Mouse (Mus musculus) embryonic facial prominence, embryonic 12.5 days (tissue): ENCODE data around the gene Prkce. TPM values are rescaled to one million over a fixed set of nuclear protein-coding genes. Genes with fewer than 3 reads are reported as not detected.

Experiments
- ATAC-seq: fragments of 200-750 bp; cut with Nextera tagmentation; 2 replicates; pipeline ENCODE4 v1.8.0; 2017; ENCODE audit not compliant: insufficient number of reproducible peaks, insufficient read depth, low FRiP score, low TSS enrichment
- H3K27ac ChIP-seq: fragments of 300-500 bp; sonication (generic); 2 replicates; pipeline ENCODE4 v1.5.1; 2016; ENCODE audit warnings: mild to moderate bottlenecking
- H3K27me3 ChIP-seq: fragments of 300-500 bp; sonication (generic); 2 replicates; pipeline ENCODE4 v1.6.1; 2016; ENCODE audit warnings: mild to moderate bottlenecking, moderate library complexity
- H3K36me3 ChIP-seq: fragments of 300-500 bp; sonication (generic); 2 replicates; pipeline ENCODE4 v1.6.1; 2016; ENCODE audit warnings: mild to moderate bottlenecking
- H3K4me1 ChIP-seq: fragments of 300-500 bp; sonication (generic); 2 replicates; pipeline ENCODE4 v1.6.1; 2016
- H3K4me2 ChIP-seq: fragments of 300-500 bp; sonication (generic); replicated peaks from 2 replicates; pipeline ENCODE4 v1.6.1; 2016; ENCODE audit warnings: mild to moderate bottlenecking, moderate library complexity
- H3K4me3 ChIP-seq: fragments of 300-500 bp; sonication (generic); 2 replicates; pipeline ENCODE4 v1.5.1; 2016; ENCODE audit warnings: mild to moderate bottlenecking
- H3K9ac ChIP-seq: fragments of 300-500 bp; sonication (generic); 2 replicates; pipeline ENCODE4 v1.6.1; 2016; ENCODE audit warnings: mild to moderate bottlenecking, moderate library complexity
- H3K9me3 ChIP-seq: fragments of 300-500 bp; sonication (generic); 2 replicates; pipeline ENCODE4 v1.6.1; 2016; ENCODE audit warnings: mild to moderate bottlenecking, moderate library complexity
- WGBS: fragments of 180-500 bp; shearing (Covaris S2); methylation state at CpG from one replicate; pipeline ENCODE4 v1.1.7; 2016; 5-methylcytosine and 5-hydroxymethylcytosine counted together
- polyA plus RNA-seq: library from polyadenylated mRNA; unstranded; fragments of >200 nt; fragmentation: Nextera tagmentation; extraction: Ambion mirVana; gene quantifications from 2 replicates; pipeline ENCODE4 v1.2.1, GENCODE M21; 2016

Gene Prkce
- polyA plus RNA-seq, 1 experiment from 2014 or later = 9.8 TPM

DNA sequence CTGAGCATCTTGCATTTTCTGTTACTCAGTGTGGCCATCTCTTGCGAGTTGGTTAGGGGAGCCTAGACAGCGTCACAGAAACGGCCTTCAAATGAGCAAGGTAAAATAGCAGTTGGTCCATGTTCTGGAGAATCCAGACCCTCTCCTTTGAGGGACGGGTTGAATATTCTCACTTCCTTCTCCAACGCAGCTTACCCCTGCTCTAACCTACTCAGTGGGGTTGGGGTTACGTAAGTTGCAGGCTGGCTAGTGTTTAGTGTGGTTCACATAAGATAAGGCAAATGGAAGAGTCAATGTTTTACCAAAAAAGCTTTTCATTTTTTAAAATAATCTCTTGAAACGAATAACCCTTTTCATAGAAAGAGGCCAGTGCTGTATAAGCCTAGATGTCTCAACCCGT is 241.9 kb downstream of the Prkce start:
- Histone ChIP-seq H3K9ac (no peak overlapping the region), H3K4me3 (no peak overlapping the region), H3K36me3 (no peaks in the 10 kb centered on the region), H3K4me2 (no peak overlapping the region), H3K9me3 (no peaks in the 10 kb centered on the region), H3K27me3 (no peaks in the 10 kb centered on the region), H3K4me1 (peaks cover 10% of the 10 kb centered on the region; the same call in 1 of the 2 replicates), H3K27ac (no peak overlapping the region)
- no peak for ATAC-seq
- 90% methylated on average over 8 of the region's 8 CpGs for WGBS

DNA sequence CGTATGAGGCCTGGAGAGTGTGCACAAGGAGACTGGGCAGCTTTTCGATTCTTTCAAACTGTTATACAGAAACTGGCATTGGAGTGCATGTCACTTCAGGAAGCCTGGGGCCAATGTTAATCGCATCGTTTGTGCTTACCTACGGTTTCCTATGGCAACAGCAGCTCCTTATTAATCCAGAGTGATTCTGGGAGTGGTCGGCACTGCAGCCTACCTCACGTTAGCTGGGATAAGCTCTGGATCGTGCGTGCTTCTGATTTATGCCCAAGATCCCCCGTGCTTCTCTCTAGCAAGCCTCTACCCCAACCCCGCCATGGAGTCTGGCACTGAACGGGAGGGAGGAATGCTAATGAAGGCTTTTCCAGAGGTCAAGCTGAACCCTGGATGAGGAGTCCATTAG is 242.9 kb downstream of the Prkce start:
- 66% methylated on average over 12 of the region's 12 CpGs for WGBS
- ATAC-seq = no peak
- H3K36me3 ChIP-seq = no peaks in the 10 kb centered on the region
- no peak overlapping the region for H3K27ac ChIP-seq
- peaks cover 8% of the 10 kb centered on the region; the same call in 1 of the 2 replicates for H3K4me1 ChIP-seq
- no peak overlapping the region for H3K4me3 ChIP-seq
- H3K9ac ChIP-seq = no peak overlapping the region
- H3K9me3 ChIP-seq = no peaks in the 10 kb centered on the region
- H3K4me2 ChIP-seq = no peak overlapping the region
- no peaks in the 10 kb centered on the region for H3K27me3 ChIP-seq

DNA sequence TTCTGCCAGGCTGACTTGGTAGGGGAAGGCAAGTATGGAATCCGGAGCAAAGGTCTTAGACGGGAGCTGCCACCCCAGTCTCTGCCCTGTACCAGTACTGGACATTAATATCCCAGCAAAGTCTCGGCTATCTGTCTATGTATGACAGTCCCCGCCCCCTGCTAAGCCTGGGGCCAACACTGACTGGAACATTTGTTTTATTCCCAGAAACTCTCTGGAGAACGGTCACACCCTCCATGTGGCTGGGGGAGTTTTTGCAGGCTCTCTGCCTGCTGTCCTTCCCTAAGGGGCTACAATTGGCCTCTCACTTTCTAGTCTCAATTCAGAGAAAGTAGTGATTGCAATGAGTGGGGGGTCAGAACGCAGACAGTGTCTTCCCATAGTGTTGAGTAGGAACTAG is 244.6 kb downstream of the Prkce start:
- H3K4me1 ChIP-seq = peaks cover 7% of the 10 kb centered on the region; the same call in 1 of the 2 replicates
- 62% methylated on average over 6 of the region's 6 CpGs for WGBS
- no peaks in the 10 kb centered on the region for H3K36me3 ChIP-seq
- H3K9me3 ChIP-seq = no peaks in the 10 kb centered on the region
- no peak overlapping the region for H3K9ac ChIP-seq
- no peak overlapping the region for H3K27ac ChIP-seq
- H3K4me2 ChIP-seq = no peak overlapping the region
- ATAC-seq = no peak
- H3K4me3 ChIP-seq = no peak overlapping the region
- no peaks in the 10 kb centered on the region for H3K27me3 ChIP-seq

DNA sequence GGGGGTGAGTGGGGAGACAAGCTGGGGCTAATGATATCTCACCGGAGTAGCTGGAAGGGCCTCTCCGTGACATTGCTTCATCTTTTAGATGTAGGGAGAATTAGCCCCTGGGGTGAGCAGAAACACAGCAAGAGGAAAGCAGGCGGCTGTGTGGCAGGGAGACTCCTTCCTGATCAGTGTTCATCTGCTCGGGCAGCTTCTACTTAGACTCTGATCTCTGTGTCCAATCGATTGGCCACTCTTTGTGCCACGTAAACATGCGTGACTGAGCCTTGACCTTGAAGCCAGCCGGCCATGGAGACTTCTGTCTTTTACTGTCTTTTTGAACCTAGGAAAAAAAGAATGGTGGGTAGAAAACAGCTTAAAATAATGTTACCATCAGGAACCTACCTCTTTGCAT is 247.0 kb downstream of the Prkce start:
- Histone ChIP-seq H3K27ac (no peak overlapping the region), H3K27me3 (no peaks in the 10 kb centered on the region), H3K4me3 (no peak overlapping the region), H3K9me3 (no peaks in the 10 kb centered on the region), H3K4me1 (peaks cover 7% of the 10 kb centered on the region; the same call in 1 of the 2 replicates), H3K4me2 (no peak overlapping the region), H3K36me3 (no peaks in the 10 kb centered on the region), H3K9ac (no peak overlapping the region)
- ATAC-seq = no peak
- WGBS = 64% methylated on average over 8 of the region's 8 CpGs

DNA sequence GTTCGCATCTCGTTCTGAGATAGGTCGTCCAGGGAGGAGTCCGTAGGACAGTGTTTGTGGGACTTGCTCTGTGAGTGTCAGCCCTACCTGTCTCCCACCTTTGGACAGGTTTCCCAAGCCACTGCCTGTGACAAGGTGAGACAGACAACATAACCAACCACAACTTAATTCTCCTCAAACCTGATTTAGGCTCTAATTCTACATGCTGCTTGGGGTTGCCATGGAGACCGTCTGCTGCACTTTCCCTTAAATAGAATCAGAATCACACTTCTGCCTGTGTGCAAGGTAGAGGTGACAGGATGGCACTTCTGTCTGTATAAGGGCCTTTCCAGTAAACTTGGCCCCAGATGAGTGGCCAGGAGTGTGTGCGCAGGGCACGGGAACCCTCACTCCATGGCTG is 248.4 kb downstream of the Prkce start:
- H3K9me3 ChIP-seq = no peaks in the 10 kb centered on the region
- H3K36me3 ChIP-seq = no peaks in the 10 kb centered on the region
- WGBS = 94% methylated on average over 7 of the region's 7 CpGs
- no peak overlapping the region for H3K4me2 ChIP-seq
- no peaks in the 10 kb centered on the region for H3K27me3 ChIP-seq
- no peak overlapping the region for H3K4me3 ChIP-seq
- no peak for ATAC-seq
- H3K27ac ChIP-seq = no peak overlapping the region
- no peak overlapping the region for H3K9ac ChIP-seq
- peaks cover 7% of the 10 kb centered on the region; the same call in 1 of the 2 replicates for H3K4me1 ChIP-seq

DNA sequence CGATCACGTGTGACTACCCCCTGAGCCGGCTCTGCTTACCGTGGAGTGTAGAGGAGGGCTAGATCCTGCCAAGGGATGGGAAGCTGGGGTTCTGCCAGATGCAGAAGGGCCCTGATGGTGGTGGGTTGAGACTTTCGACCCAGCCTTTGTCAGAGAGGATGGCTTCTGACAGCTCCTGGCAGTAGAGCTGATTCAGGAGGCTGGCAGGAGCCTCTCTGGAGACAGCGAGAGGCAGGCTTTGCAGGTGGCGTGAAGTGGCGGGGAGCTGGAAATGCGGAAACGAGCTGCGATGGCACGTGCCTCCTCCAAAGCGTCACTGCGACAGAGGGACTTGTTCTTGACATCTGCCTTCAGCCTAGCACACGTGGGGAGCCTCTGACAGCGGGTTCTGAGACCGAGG is 250.7 kb downstream of the Prkce start:
- no peak overlapping the region for H3K27ac ChIP-seq
- no peaks in the 10 kb centered on the region for H3K9me3 ChIP-seq
- H3K27me3 ChIP-seq = no peaks in the 10 kb centered on the region
- no peaks in the 10 kb centered on the region; the same call in 1 of the 2 replicates for H3K36me3 ChIP-seq
- no peak overlapping the region for H3K9ac ChIP-seq
- ATAC-seq = no peak
- H3K4me2 ChIP-seq = no peak overlapping the region
- WGBS = 89% methylated on average over 17 of the region's 17 CpGs
- H3K4me1 ChIP-seq = peaks cover 7% of the 10 kb centered on the region; the same call in 1 of the 2 replicates
- no peak overlapping the region for H3K4me3 ChIP-seq

DNA sequence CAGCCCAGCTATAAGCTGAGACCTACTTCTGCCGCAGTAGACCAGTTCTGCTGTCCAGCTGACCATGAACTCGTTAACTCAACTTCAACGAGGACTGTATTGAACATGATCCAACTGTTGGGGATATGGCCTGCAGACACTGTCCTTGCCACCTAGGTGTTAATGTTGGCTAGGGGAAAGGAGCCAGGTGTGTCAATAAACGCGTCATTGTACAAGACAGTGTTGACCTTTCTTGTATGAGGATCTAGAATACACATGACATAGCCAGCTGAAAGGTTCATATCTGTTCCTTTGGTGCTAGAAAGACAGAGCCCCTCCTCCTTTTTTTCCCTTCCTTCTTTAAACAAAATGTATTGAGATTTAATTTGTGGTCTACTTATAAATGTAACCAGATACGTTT is 251.6 kb downstream of the Prkce start:
- ATAC-seq = no peak
- no peaks in the 10 kb centered on the region for H3K9me3 ChIP-seq
- H3K4me1 ChIP-seq = peaks cover 5% of the 10 kb centered on the region; the same call in 1 of the 2 replicates
- H3K4me2 ChIP-seq = no peak overlapping the region
- 92% methylated on average over 6 of the region's 6 CpGs for WGBS
- H3K27me3 ChIP-seq = no peaks in the 10 kb centered on the region
- H3K36me3 ChIP-seq = no peaks in the 10 kb centered on the region; the same call in 1 of the 2 replicates
- H3K27ac ChIP-seq = no peak overlapping the region
- H3K9ac ChIP-seq = no peak overlapping the region
- H3K4me3 ChIP-seq = no peak overlapping the region

DNA sequence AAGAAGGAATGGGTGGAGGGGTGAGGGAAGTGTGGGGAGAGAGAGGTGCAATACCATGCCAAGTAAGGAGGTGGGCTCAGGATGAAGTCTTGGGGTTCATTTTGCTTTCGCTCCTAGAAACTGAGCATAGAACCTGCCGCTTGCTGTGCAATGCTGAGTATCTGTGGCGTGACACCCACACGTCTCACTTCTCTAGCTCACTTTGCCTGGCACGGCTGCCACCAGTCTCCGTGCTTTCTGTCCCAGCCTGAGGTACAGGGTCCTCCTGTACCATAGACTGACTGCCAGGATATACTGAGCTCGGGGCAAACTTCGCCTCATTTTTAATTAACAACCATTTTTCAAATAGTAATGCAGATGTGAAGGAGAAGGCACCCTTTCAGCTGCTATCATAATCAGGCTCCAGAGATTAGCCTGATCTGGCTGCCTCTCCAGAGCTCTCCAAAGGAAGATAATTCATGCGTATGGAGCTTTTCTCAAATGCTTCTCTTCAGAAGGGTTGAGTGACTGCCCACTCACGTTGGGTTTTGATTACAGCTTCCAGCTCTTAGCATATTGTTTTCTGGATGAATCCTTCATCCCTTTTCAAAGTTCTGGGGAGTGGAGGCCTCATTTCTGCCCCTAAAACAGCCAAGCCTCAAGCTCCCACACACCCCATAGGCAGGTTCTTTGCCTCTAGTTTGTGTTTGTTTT is 253.2 kb downstream of the Prkce start:
- H3K9ac ChIP-seq = no peak overlapping the region
- WGBS = 88% methylated on average over 10 of the region's 10 CpGs
- ATAC-seq = no peak
- no peaks in the 10 kb centered on the region for H3K9me3 ChIP-seq
- H3K4me1 ChIP-seq = no peaks in the 10 kb centered on the region
- H3K27ac ChIP-seq = no peak overlapping the region
- H3K27me3 ChIP-seq = no peaks in the 10 kb centered on the region
- no peak overlapping the region for H3K4me3 ChIP-seq
- H3K36me3 ChIP-seq = no peaks in the 10 kb centered on the region; the same call in 1 of the 2 replicates
- H3K4me2 ChIP-seq = no peak overlapping the region

DNA sequence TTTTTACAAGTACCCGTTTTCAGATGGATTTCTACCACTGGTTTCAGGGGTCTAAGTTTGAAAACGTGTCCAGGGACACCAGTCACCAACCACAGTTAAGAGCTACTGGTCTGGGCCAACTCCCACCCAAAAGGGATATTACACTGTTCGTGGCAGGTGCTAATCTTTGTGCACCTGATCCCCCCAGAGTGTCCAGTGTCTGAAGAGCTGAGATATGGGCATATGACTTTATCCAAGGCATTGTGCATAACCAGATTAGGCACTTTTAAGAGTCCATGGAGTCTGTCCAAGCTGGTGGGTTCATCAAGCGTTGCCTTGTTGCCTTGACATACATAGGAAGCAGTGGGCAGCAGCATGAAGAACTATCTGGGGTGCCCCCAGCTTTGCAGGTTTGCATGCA is 254.4 kb downstream of the Prkce start:
- Histone ChIP-seq H3K9ac (no peak overlapping the region), H3K4me1 (no peaks in the 10 kb centered on the region), H3K27me3 (no peaks in the 10 kb centered on the region), H3K4me2 (no peak overlapping the region), H3K9me3 (no peaks in the 10 kb centered on the region), H3K36me3 (no peaks in the 10 kb centered on the region; the same call in 1 of the 2 replicates), H3K4me3 (no peak overlapping the region), H3K27ac (no peak overlapping the region)
- 83% methylated on average over 4 of the region's 4 CpGs for WGBS
- ATAC-seq = no peak

DNA sequence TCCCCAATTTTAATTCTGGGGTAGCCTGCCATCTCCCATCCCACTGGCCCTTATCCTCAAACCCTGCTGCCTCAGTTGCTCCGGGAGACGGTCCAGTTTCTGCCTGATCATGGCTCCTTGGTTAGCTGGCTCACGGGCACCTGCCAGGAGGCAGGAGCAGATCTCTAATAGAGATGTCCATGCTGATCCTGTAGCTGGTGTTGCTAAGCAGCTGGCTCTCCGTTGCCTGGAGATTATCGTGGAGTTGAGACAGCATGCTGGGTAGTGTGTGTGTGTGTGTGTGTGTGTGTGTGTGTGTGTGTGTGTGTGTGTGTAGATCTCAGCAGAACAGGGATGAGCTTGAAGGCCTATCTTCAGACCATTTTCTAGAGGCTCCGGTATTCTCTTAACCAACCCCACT is 262.3 kb downstream of the Prkce start:
- Histone ChIP-seq H3K4me3 (no peak overlapping the region), H3K9me3 (no peaks in the 10 kb centered on the region), H3K9ac (no peak overlapping the region), H3K36me3 (no peaks in the 10 kb centered on the region), H3K27ac (no peak overlapping the region), H3K4me1 (no peaks in the 10 kb centered on the region), H3K4me2 (no peak overlapping the region), H3K27me3 (no peaks in the 10 kb centered on the region)
- 87% methylated on average over 6 of the region's 6 CpGs for WGBS
- no peak for ATAC-seq

DNA sequence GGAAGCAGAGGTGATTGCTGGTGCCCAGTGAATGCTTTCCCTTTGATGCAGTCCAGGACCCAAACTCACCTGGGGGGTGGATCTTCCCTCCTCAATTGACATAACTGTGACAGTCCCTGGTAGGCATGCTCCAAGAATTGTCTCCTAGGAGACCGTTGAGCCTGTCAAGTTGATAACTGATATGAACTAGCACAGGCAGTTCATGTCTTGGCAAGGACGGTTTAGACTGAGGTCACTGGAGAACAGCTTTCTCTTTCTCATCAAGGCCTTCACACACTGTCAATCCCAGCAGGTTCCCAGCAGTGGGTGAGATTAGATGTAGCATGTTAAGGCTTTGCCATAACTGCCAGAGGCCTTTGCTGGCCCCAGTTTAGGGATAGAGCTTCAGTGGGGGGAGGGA is 265.5 kb downstream of the Prkce start:
- Histone ChIP-seq H3K9me3 (no peaks in the 10 kb centered on the region), H3K4me1 (0 out of 2 replicates have a peak, but pooled peaks cover 3% of the 10 kb centered on the region), H3K36me3 (no peaks in the 10 kb centered on the region), H3K27me3 (no peaks in the 10 kb centered on the region), H3K4me3 (no peak overlapping the region), H3K4me2 (no peak overlapping the region), H3K9ac (no peak overlapping the region), H3K27ac (no peak overlapping the region)
- no peak for ATAC-seq
- 75% methylated on average over 2 of the region's 2 CpGs for WGBS

DNA sequence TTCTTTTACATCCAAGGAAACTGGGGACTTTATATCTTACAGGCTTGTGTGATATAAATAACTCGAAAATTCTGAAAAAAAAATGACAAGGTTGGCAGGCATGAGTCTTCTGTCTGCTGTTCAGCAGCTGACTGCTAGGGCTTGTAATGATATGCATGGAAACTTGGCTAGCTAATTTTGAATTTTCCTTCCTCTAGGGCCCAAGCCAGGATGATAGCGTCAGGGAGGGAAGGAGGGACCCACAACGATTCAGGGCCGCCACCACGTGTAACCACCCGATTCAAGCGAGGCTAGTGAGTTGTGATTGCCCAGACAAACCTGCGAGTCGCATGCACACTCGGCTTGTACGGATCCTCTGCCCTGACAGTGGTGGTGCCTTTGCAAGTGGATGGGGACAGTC is 266.2 kb downstream of the Prkce start:
- Histone ChIP-seq H3K36me3 (no peaks in the 10 kb centered on the region), H3K9ac (no peak overlapping the region), H3K4me2 (no peak overlapping the region), H3K4me3 (no peak overlapping the region), H3K27me3 (no peaks in the 10 kb centered on the region), H3K4me1 (0 out of 2 replicates have a peak, but pooled peaks cover 3% of the 10 kb centered on the region), H3K27ac (no peak overlapping the region), H3K9me3 (no peaks in the 10 kb centered on the region)
- 94% methylated on average over 11 of the region's 11 CpGs for WGBS
- ATAC-seq = no peak
